Mouse (Mus musculus) kidney, adult 2 months (tissue): ENCODE data around the gene Bcar3.

ENCODE experiments used
- CTCF ChIP-seq: fragments of 200-500 bp; conservative IDR thresholded peaks from 2 replicates; pipeline ENCODE4 v1.5.1; 2011; ENCODE audit warnings: low read depth, mild to moderate bottlenecking, control low read depth, low read length, moderate library complexity, mixed read lengths; ENCODE audit not compliant: insufficient read depth, insufficient read length
- POLR2A ChIP-seq: fragments of 200-500 bp; IDR thresholded peaks from one replicate; pipeline ENCODE4 v1.6.1; 2011; ENCODE audit warnings: low read depth, low read length, control low read depth

DNA sequence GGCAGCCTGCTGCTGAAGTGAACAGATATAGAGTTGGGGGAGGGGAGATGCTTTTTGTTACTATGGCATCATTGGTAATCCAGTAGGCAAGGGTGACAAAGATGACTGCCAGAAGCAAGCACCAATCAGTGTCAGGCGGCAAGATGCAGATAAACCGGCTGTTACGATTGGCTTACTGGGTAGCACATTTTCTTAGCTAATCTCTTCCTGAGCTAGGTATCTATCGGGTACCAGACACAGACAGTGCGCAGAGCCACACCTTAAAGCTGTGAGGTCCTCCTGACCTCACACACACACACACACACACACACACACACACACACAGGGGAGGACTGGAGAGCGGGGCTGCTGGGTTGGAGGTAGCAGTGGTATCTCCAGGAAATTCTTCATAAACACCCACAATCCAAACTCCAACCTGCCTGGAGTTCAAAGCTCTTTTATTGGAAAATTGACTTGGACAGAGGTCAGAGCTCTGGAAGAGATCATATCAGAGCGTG lies 134.4 kb downstream of the Bcar3 start:
- no peak for TF ChIP-seq CTCF
- TF ChIP-seq POLR2A: no peak
